Mouse (Mus musculus) megakaryocyte progenitor cell, adult 5-6 weeks (primary cell): Measurements from ENCODE around the gene Npas2. TPM values are rescaled to one million over a fixed set of nuclear protein-coding genes. Genes with fewer than 3 reads are reported as not detected.
A peak's percentile ranks its signal among the peaks of the same experiment; 100 is the strongest.

Source experiments
- ATAC-seq: replicated peaks from 2 replicates; pipeline ENCODE4 v1.8.0; 2016; ENCODE audit warnings: mild to moderate bottlenecking, moderate TSS enrichment, inconsistent platforms; ENCODE audit not compliant: poor library complexity
- total RNA-seq, 2 experiments: library from RNA; stranded (forward) in 1 of 2; stranded (reverse) in 1 of 2; fragments of 157-497, 149-512 nt in 1 of 2; fragments of 200-1000 nt in 1 of 2; gene quantifications; 2 replicates each; pipeline versions ENCODE4 v1.2.3 to v1.2.4; 2015 to 2017

Gene Npas2
- total RNA-seq, 2 experiments from 2014 or later = 0.07 TPM; not detected in 1

GRCm38 (mm10) chr1:39330857-39331594 lies 137.5 kb downstream of the Npas2 start:
- ATAC-seq = no peak

- ATAC-seq = no peak
Measured at GRCm38 (mm10) chr1:39332456-39332855, 138.9 kb downstream of the Npas2 start.

GRCm38 (mm10) chr1:39335561-39336196 lies 142.1 kb downstream of the Npas2 start:
- no peak for ATAC-seq

GRCm38 (mm10) chr1:39336788-39337187 lies 143.3 kb downstream of the Npas2 start:
- no peak for ATAC-seq

GRCm38 (mm10) chr1:39338831-39339230 lies 145.3 kb downstream of the Npas2 start:
- ATAC-seq = no peak

- ATAC-seq = no peak
Measured at GRCm38 (mm10) chr1:39339455-39339854, 145.9 kb downstream of the Npas2 start.

- no peak for ATAC-seq
Measured at GRCm38 (mm10) chr1:39340156-39340555, 146.6 kb downstream of the Npas2 start.

GRCm38 (mm10) chr1:39340647-39341046 lies 147.1 kb downstream of the Npas2 start:
- ATAC-seq = peak; percentile 87

- ATAC-seq = no peak
Measured at GRCm38 (mm10) chr1:39341807-39342206, 148.3 kb downstream of the Npas2 start.

GRCm38 (mm10) chr1:39343242-39343641 lies 149.7 kb downstream of the Npas2 start:
- ATAC-seq = no peak

GRCm38 (mm10) chr1:39344981-39345600 lies 151.6 kb downstream of the Npas2 start:
- no peak for ATAC-seq

- ATAC-seq = peak; percentile 68
Measured at GRCm38 (mm10) chr1:39349001-39349400, 155.5 kb downstream of the Npas2 start.

GRCm38 (mm10) chr1:39349427-39349826 lies 155.9 kb downstream of the Npas2 start:
- ATAC-seq = no peak

- ATAC-seq = peak; percentile 48
Measured at GRCm38 (mm10) chr1:39361754-39362514, 168.4 kb downstream of the Npas2 start.

GRCm38 (mm10) chr1:39362515-39362893 lies 169.0 kb downstream of the Npas2 start:
- ATAC-seq = peak; percentile 63

GRCm38 (mm10) chr1:39365562-39365961 lies 172.0 kb downstream of the Npas2 start:
- ATAC-seq = no peak

GRCm38 (mm10) chr1:39367045-39367444 lies 173.5 kb downstream of the Npas2 start:
- ATAC-seq = no peak

- peak; percentile 98 for ATAC-seq
Measured at GRCm38 (mm10) chr1:39367601-39368266, 174.2 kb downstream of the Npas2 start, which contains the start of gene Rpl31. Rpl31 (plus strand) TSS chr1:39367842.

GRCm38 (mm10) chr1:39368267-39368841 lies 174.8 kb downstream of the Npas2 start:
- no peak for ATAC-seq

- no peak for ATAC-seq
Measured at GRCm38 (mm10) chr1:39370431-39370830, 176.9 kb downstream of the Npas2 start.
